Mouse (Mus musculus) MEL-GATA-1-ER (cell line): Measurements from ENCODE around the gene Zbtb7b.
A peak's percentile ranks its signal among the peaks of the same experiment; 100 is the strongest.

Source experiments
- DNase-seq: peaks from one replicate; pipeline ENCODE4 v3.0.0-alpha.2; 2012; ENCODE audit warnings: low read depth; ENCODE audit errors: extremely low read depth

Zbtb7b gene

GRCm38 (mm10) chr3:89337721-89338578, 56.6 kb downstream of the Zbtb7b start, which contains the start of gene Efna4:
Efna4 (minus strand) TSS chr3:89338028.
- peak; percentile 69 for DNase-seq

DNA sequence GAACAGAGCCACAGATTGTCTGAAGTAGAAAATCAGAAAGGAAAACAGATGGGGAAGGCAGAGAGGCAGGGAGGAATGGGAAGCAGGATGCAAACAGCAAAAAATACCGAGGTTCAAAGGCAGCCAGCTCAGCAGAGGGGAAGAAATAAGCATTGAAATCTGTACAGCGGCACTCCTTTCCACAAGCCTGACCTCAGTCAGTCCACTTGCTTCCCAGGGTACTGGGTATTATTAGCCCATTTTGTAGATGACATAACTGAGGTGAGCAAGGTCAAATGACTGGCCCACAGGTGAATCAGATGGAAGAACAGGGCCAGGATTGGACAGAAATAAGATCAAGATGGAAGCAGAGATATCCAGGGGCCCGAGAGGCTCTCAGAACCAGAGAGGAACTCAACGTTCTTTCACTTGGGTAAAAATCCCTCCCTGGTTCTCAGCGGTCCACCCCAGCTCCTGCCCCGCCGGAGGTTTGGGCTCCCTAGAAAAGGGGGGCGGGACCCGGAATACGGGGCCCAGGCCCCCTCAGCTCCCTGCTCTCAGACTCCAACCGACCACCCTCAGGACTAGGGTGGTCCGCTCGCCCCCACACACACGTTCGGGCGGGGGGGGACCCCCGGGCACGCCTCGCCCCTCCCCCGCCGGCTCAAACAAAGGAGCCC, 57.4 kb downstream of the Zbtb7b start:
- no peak for DNase-seq

- no peak for DNase-seq
Measured at GRCm38 (mm10) chr3:89336529-89336928, 58.0 kb downstream of the Zbtb7b start.

- DNase-seq: no peak
Measured at GRCm38 (mm10) chr3:89333053-89333452, 61.5 kb downstream of the Zbtb7b start.

DNA sequence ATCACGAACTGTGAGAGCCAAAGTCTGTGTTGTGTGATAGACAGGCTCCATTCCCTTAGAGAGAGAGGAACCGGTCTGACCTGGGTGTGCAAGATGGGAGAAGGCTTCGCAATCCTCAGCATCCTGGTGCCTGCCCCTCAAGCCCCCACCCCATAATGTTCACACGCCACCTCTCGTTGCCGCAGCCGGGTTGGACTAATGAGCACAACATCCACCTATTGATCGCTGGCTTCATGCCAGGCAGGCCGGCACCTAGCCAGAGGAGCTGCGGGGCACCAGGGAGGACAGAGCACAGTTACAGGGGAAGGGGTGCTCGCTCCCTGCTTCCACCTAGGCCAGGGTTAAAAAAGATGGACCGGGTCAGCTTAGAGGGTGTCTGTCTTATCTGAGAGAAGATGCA, 62.1 kb downstream of the Zbtb7b start:
- no peak for DNase-seq

GRCm38 (mm10) chr3:89332013-89332412, 62.6 kb downstream of the Zbtb7b start:
- no peak for DNase-seq

DNA sequence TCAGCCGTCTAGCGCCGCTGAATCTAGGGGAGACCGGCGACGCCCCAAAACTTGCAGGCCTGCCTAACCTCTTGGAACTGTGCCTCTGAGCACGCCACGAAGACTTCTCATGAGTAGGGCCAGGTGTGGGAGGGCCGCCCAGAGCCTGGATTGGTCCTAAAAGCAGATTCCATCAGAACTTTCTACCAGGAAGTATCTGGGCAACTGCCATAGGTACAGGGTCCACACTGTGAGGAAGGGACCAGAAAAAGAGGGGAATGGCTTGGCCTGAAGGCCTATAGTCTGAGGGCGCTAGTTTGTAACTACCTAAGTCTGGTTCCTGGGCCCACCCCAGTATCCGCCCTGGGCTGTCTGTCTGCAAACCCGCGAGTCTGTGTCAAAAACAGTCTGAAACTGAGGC, 63.0 kb downstream of the Zbtb7b start:
- no peak for DNase-seq

DNA sequence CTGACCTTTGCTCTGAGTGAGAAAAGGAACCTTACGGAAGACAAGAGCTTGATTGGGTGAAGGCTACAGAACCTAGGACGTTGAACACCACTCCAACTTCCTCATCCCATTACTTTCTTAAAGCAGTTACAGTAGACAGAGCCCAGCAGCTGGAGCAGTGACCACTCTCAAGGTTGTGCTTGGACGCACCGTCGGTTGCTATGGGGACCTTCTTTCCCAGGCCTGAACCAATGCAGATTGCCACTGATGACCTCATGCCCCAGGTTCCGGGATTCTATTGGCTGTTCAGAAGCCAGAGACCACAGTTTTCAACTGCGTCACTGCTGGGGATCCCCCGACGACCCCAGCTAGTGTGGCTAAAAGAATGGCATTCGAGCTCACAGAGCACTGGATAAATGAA, 63.6 kb downstream of the Zbtb7b start:
- no peak for DNase-seq

DNA sequence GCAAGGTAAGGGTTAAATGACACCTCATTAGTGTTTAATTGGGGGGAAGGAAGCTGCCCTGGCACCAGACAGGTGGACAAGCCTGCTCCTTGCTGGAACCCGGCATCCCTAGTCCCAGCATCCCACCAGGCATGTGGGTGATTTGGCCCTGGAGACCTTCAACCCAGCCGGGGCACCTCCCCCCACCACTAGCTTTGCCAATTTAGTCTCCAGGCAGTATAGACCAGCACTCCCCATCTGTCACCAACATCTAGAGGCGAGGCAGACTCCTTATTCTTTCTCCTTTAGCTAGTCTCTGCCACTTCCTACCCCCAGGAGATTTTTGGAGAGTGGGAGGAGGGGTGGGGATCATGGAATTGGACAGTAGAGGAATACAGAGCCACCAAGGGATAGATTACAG, 64.2 kb downstream of the Zbtb7b start:
- no peak for DNase-seq

DNA sequence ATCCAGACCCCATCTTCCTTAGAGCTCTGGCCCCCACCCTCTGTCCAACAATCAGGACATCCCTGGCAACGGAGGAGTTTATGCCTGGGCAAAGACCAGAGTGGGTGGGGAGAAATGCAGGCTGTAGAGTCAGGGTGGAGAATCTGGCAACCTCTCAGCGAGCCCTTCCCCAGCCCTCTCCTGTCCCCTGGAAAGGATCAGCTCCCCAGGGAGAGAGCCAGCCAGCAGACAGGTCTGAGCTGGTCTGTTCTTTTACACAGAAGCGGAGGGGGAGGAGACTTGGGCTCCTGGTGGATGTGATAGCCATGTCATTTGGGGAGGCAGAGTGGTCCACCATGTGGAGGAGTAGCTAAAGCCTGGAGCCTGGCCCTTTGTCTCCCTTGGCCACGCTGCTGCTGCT, 66.0 kb downstream of the Zbtb7b start:
- DNase-seq: no peak
